Mouse (Mus musculus) myocyte (in vitro differentiated cells): ENCODE results near the gene Olfr209.

ENCODE experiments used
- E2F4 ChIP-seq: IDR thresholded peaks from one replicate; pipeline ENCODE4 v1.6.1; 2011; ENCODE audit warnings: mild to moderate bottlenecking, control low read depth, moderate library complexity; ENCODE audit not compliant: insufficient read depth
- MAX ChIP-seq: IDR thresholded peaks from one replicate; pipeline ENCODE4 v1.6.1; 2011; ENCODE audit warnings: low read depth, mild to moderate bottlenecking, control low read depth
- MYOD1 ChIP-seq, 3 experiments: IDR thresholded peaks; one replicate each; pipeline ENCODE4 v1.6.1; 2011; ENCODE audit warnings: control low read depth in 2 of 3, low read depth in 2 of 3, mild to moderate bottlenecking in 2 of 3, moderate library complexity in 1 of 3; ENCODE audit not compliant: insufficient read length in 2 of 3, control insufficient read depth in 1 of 3
- POLR2A ChIP-seq: IDR thresholded peaks from one replicate; pipeline ENCODE4 v1.6.1; 2011; ENCODE audit warnings: low read depth, mild to moderate bottlenecking, control low read depth, moderate library complexity; ENCODE audit not compliant: insufficient read length
- REST ChIP-seq: IDR thresholded peaks from one replicate; pipeline ENCODE4 v1.6.1; 2011; ENCODE audit warnings: mild to moderate bottlenecking, control low read depth, moderate library complexity; ENCODE audit not compliant: insufficient read depth, insufficient read length
- TCF3 ChIP-seq: IDR thresholded peaks from one replicate; pipeline ENCODE4 v1.6.1; 2011; ENCODE audit warnings: low read depth, control low read depth; ENCODE audit not compliant: insufficient read length

GRCm38 (mm10) chr16:59331038-59331437 lies 32.8 kb downstream of the Olfr209 start, which contains the start of gene Olfr205:
- TF ChIP-seq POLR2A (no peak), REST (no peak), MAX (no peak), E2F4 (no peak), TCF3 (no peak), MYOD1 (IDR thresholded peaks at IDR 0.05; ENCODE audit: control insufficient read depth in 1 of 3, insufficient read length in 2 of 3, low read depth in 2 of 3) (no peak)
